Comparison of ENCODE assay signal across 10 mouse cellular contexts in the genomic region with DNA sequence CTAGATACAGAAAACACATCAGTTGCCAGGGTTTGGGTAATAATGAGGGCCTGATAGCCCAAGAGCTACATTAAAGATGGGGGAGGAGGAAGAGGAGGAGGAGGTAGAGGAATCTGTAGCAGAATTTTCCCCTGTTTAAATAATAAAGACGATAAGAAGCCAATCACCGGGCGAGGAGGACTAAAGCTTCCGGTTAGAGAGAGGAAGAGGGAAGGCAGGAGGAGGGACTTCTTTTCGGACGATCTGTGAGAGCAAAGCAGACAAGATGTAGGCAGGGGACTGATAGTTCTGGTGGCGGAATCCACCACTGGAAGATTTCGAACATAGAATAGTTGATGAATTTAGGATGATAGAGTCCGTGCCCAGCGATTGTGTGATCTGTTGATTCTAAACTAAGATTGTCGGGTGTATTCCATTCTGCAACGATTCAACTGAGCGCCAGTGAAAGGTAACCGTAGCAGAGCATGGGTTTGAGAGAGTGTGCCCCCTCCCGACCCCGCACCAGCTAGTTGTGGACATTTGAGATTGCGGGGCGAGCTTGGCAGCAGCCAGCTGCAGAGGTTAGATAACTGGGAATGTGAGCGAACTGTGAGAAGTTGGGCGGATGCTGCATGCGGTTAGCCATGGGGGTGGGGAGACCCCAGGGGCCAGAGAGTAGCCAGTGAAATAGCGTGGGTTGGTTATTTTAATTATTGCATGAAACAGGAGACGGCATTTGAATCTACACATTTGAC. TPM values are rescaled to one million over a fixed set of nuclear protein-coding genes. Genes with fewer than 3 reads are reported as not detected.
DNase-seq lines count a peak whose midpoint lies in the region; ATAC-seq and TF ChIP-seq lines count a peak whose summit lies in the region.
"Had no signal": no experiment of that assay in that cellular context is flagged by ENCODE, and none has a peak within 500 bp of the region (broad histone marks: within the 10 kb centered on the region; RNA-seq: fewer than 3 reads in every experiment).

No protein-coding gene starts in this region.

- peak overlapping the region; percentile 60; the same call in 1 of the 2 replicates for H3K9ac ChIP-seq in heart, embryonic 16.5 days (ENCODE audit: low read length)
- no peak overlapping the region for H3K9ac ChIP-seq in neural tube, embryonic 13.5 days

- TF ChIP-seq POLR2A in lung, adult 2 months (IDR thresholded peaks at IDR 0.05; ENCODE audit: borderline replicate concordance, extremely low read depth, low read depth, low read length) = no peak

- TF ChIP-seq CTCF in lung, adult 2 months (IDR thresholded peaks at IDR 0.05; ENCODE audit: insufficient read depth, low read length) = no peak

- DNase-seq in lung, adult 2 months = no peak
- no peak for DNase-seq in lung, postnatal 36 days
- peak; percentile 43 for DNase-seq in brain, adult 2 months (ENCODE audit: low read depth, low spot score)
- DNase-seq in layer of hippocampus, adult 18-20 months (ENCODE audit: low spot score in 2 of 2) = no peak
- no peak for DNase-seq in thymus, postnatal 14 days
- DNase-seq in left cerebral cortex, postnatal 10 days (ENCODE audit: extremely low spot score in 1 of 2, low spot score in 2 of 2) = no peak
- DNase-seq: kidney, postnatal 14 days; right cerebral cortex, adult 18-20 months had no signal

- H3K4me1 ChIP-seq in lung, adult 2 months (ENCODE audit: control insufficient read depth, insufficient read depth, low read length) = no peaks in the 10 kb centered on the region
- H3K4me1 ChIP-seq in heart, embryonic 16.5 days (ENCODE audit: control insufficient read depth, insufficient read depth, low read length) = no peaks in the 10 kb centered on the region
- H3K4me1 ChIP-seq in neural tube, embryonic 13.5 days (replicated peaks) = peaks cover 12% of the 10 kb centered on the region

- peak overlapping the region; percentile 27 for H3K4me3 ChIP-seq in lung, adult 2 months (replicated peaks; ENCODE audit: extremely low read depth, low read depth, low read length)
- H3K4me3 ChIP-seq in heart, embryonic 16.5 days (ENCODE audit: low read length) = peak overlapping the region; percentile 49
- peak overlapping the region; percentile 8; the same call in 1 of the 2 replicates for H3K4me3 ChIP-seq in neural tube, embryonic 13.5 days

- WGBS in lung, adult 2 months = 63% methylated on average over 23 of the region's 23 CpGs
- 55% methylated on average over 23 of the region's 23 CpGs for WGBS in heart, embryonic 16.5 days
- 84% methylated on average over 23 of the region's 23 CpGs for WGBS in neural tube, embryonic 13.5 days

- intact Hi-C loops in left cerebral cortex, postnatal 10 days (cut with DNase I) = no loop called here

- peak; percentile 49; the same call in 1 of the 2 replicates for ATAC-seq in heart, embryonic 16.5 days (replicated peaks; ENCODE audit: extremely low read depth, insufficient read depth, low FRiP score)
- ATAC-seq in neural tube, embryonic 13.5 days (ENCODE audit: low read depth) = no peak

- H3K36me3 ChIP-seq in heart, embryonic 16.5 days (ENCODE audit: control insufficient read depth, insufficient read depth) = no peaks in the 10 kb centered on the region
- no peaks in the 10 kb centered on the region for H3K36me3 ChIP-seq in neural tube, embryonic 13.5 days

- no peaks in the 10 kb centered on the region for H3K27me3 ChIP-seq in heart, embryonic 16.5 days (ENCODE audit: control insufficient read depth, insufficient read depth, low read length)
- H3K27me3 ChIP-seq in neural tube, embryonic 13.5 days = no peaks in the 10 kb centered on the region

- H3K4me2 ChIP-seq in heart, embryonic 16.5 days (ENCODE audit: low read depth, low read length) = peak overlapping the region; percentile 36
- H3K4me2 ChIP-seq in neural tube, embryonic 13.5 days = no peak overlapping the region

- no peaks in the 10 kb centered on the region for H3K9me3 ChIP-seq in heart, embryonic 16.5 days (replicated peaks; ENCODE audit: control insufficient read depth, low read length)
- no peaks in the 10 kb centered on the region for H3K9me3 ChIP-seq in neural tube, embryonic 13.5 days

- no peak overlapping the region for H3K27ac ChIP-seq in heart, embryonic 16.5 days (ENCODE audit: low read length)
- H3K27ac ChIP-seq in neural tube, embryonic 13.5 days (replicated peaks) = no peak overlapping the region

RNA-seq across cellular contexts. Expression of gene Pdzrn4, which starts 52.4 kb away (rescaled TPM):
- 0.17 and 0.18 TPM in 2 replicates for polyA plus RNA-seq in lung, adult 2 months (2012; rRNA removed)
- polyA plus RNA-seq in heart, embryonic 16.5 days (2015; fragmentation: Nextera tagmentation; extraction: Ambion mirVana) = 1.3 and 2.1 TPM in 2 replicates
- 24.0 and 26.8 TPM in 2 replicates for polyA plus RNA-seq in neural tube, embryonic 13.5 days (2015; fragmentation: Nextera tagmentation; extraction: Ambion mirVana)
- 1 to 10 TPM; 6.6 to 6.8 TPM for total RNA-seq in layer of hippocampus, adult 18-20 months (2021)
- 10 to 100 TPM; 16.4 to 18.5 TPM for total RNA-seq in left cerebral cortex, postnatal 10 days (2021)
